In the genomic region with DNA sequence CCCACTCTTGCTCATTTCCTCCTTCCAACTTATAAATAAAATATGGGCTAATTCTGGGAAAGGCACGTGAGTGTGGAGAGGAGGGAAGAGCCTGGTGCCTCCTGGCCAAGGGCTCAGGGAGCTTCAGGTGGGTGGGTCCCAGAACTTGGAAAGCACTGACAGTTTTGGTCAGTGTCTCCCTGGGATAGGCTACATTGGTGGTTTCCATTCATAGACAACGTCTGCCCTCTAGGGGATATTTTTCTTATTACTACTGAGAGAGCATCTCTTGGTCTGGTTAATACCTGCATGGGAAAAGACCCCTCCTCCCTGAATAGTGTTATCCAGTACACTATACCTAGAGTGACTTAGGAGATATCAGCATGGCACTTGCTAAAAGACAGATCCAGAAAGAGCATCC, we compare ENCODE assay signal across 9 mouse cellular contexts. TPM values are rescaled to one million over a fixed set of nuclear protein-coding genes. Genes with fewer than 3 reads are reported as not detected.
DNase-seq lines count a peak whose midpoint lies in the region; ATAC-seq and TF ChIP-seq lines count a peak whose summit lies in the region.
"Had no signal": no experiment of that assay in that cellular context is flagged by ENCODE, and none has a peak within 500 bp of the region (broad histone marks: within the 10 kb centered on the region; RNA-seq: fewer than 3 reads in every experiment).

No protein-coding gene starts in this region.

- peak; percentile 16 to 62 for DNase-seq in cerebellum, postnatal 10 days
- no peak for DNase-seq in cerebellum, adult 9-11 months
- DNase-seq in left cerebral cortex, adult 2 months (ENCODE audit: extremely low spot score in 1 of 2, low spot score in 2 of 2) = no peak
- no peak for DNase-seq in left cerebral cortex, adult 8-10 months (ENCODE audit: low spot score in 2 of 2)
- peak; percentile 14 for DNase-seq in brain, adult 2 months (ENCODE audit: low read depth, low spot score)
- peak; percentile 36 for DNase-seq in midbrain, postnatal 0 days (ENCODE audit: low spot score)
- DNase-seq in right cerebral cortex, postnatal 14 days = no peak
- no peak for DNase-seq in lung, postnatal 36 days
- DNase-seq: gastrocnemius, postnatal 25 days had no signal

- H3K27me3 ChIP-seq in midbrain, postnatal 0 days (ENCODE audit: insufficient read depth, low read length) = no peaks in the 10 kb centered on the region

- no peak overlapping the region for H3K4me3 ChIP-seq in left cerebral cortex, adult 2 months
- no peak overlapping the region for H3K4me3 ChIP-seq in midbrain, postnatal 0 days (ENCODE audit: low read depth, low read length)

- H3K9me3 ChIP-seq in midbrain, postnatal 0 days (ENCODE audit: low read length) = no peaks in the 10 kb centered on the region

- WGBS in midbrain, postnatal 0 days = 5% methylated on average over 2 of the region's 2 CpGs

- no peaks in the 10 kb centered on the region for H3K36me3 ChIP-seq in midbrain, postnatal 0 days (ENCODE audit: insufficient read depth, low read length)

- no peak for ATAC-seq in midbrain, postnatal 0 days (ENCODE audit: low FRiP score)

- H3K4me2 ChIP-seq in midbrain, postnatal 0 days (ENCODE audit: low read depth, low read length, poor library complexity, severe bottlenecking) = no peak overlapping the region

- TF ChIP-seq CTCF in left cerebral cortex, adult 2 months (IDR thresholded peaks at IDR 0.05) = peak; percentile 63
- peak; percentile 44 for TF ChIP-seq CTCF in midbrain, postnatal 0 days (IDR thresholded peaks at IDR 0.05)

- intact Hi-C loops in left cerebral cortex, adult 2 months (cut with DNase I) = loop anchor here (5.0 to 10.0 kb wide), 4 partner anchors 67 to 457 kb away; a partner anchor contains a TSS

- no peaks in the 10 kb centered on the region for H3K4me1 ChIP-seq in midbrain, postnatal 0 days (ENCODE audit: insufficient read depth, low read length)

- no peak overlapping the region for H3K27ac ChIP-seq in left cerebral cortex, adult 2 months
- H3K27ac ChIP-seq in midbrain, postnatal 0 days (ENCODE audit: low read depth, low read length) = no peak overlapping the region

- no peak overlapping the region for H3K9ac ChIP-seq in midbrain, postnatal 0 days (replicated peaks; ENCODE audit: low read length, poor library complexity, severe bottlenecking)

RNA-seq across cellular contexts. Expression of a gene that starts 22.8 kb away (rescaled TPM):
- not detected for total RNA-seq in left cerebral cortex, adult 2 months (2021)
- not detected for total RNA-seq in left cerebral cortex, adult 8-10 months (2022)
- total RNA-seq in midbrain, postnatal 0 days (2014; rRNA removed) = 0.71 TPM in 1 of 2 replicates, not detected in the other
- polyA plus RNA-seq in midbrain, postnatal 0 days (2015; fragmentation: Nextera tagmentation; extraction: Ambion mirVana) = 0.15 TPM in 1 of 2 replicates, not detected in the other
- total RNA-seq: gastrocnemius, postnatal 25 days had no signal

RNA-seq across cellular contexts. Expression of a gene that starts 50.4 kb away (rescaled TPM):
- not detected for total RNA-seq in left cerebral cortex, adult 2 months (2021)
- total RNA-seq in left cerebral cortex, adult 8-10 months (2022) = under 1 TPM in 2 of 4 experiments, not detected in 2; 0.21 to 0.30 TPM
- total RNA-seq in midbrain, postnatal 0 days (2014; rRNA removed) = 0.27 TPM in 1 of 2 replicates, not detected in the other
- not detected in 2 replicates for polyA plus RNA-seq in midbrain, postnatal 0 days (2015; fragmentation: Nextera tagmentation; extraction: Ambion mirVana)
- total RNA-seq: gastrocnemius, postnatal 25 days had no signal

Comparison
In these comparisons a context has a peak if more than half of its experiments do, and no peak if none do; other contexts are left out.
1. DNase-seq: peak in cerebellum, postnatal 10 days (2 of 2), brain, adult 2 months (single experiment) and midbrain, postnatal 0 days (single experiment); none in cerebellum, adult 9-11 months (single experiment), left cerebral cortex, adult 2 months (0 of 2), left cerebral cortex, adult 8-10 months (0 of 2), right cerebral cortex, postnatal 14 days (single experiment) and lung, postnatal 36 days (single experiment).